Mouse (Mus musculus): ENCODE measurements around the gene Vsig10. TPM values are rescaled to one million over a fixed set of nuclear protein-coding genes. Genes with fewer than 3 reads are reported as not detected.

Gene Vsig10
- polyA plus RNA-seq, 1 experiment, result 67.6 TPM

GRCm38 (mm10) chr5:117380199-117380598 is 61.3 kb downstream of the Vsig10 start:
- TF ChIP-seq POLR2A (IDR thresholded peaks at IDR 0.05; ENCODE audit: low read depth, low read length) (no peak), CTCF (IDR thresholded peaks at IDR 0.05; ENCODE audit: extremely low read depth, insufficient read length, insufficient replicate concordance, low read depth, low read length) (no peak)
- Histone ChIP-seq H3K36me3 (ENCODE audit: control insufficient read depth, insufficient read depth, low read length) (peaks cover 63% of the 10 kb centered on the region), H3K4me1 (ENCODE audit: control insufficient read depth, insufficient read depth, insufficient read length, low read length) (no peaks in the 10 kb centered on the region), H3K27ac (ENCODE audit: insufficient read depth, low read depth, low read length) (no peak overlapping the region), H3K4me3 (ENCODE audit: low read depth, low read length) (no peak overlapping the region), H3K27me3 (ENCODE audit: control insufficient read depth, insufficient read depth, low read length) (no peaks in the 10 kb centered on the region)
- 56% methylated on average over 4 of the region's 4 CpGs for WGBS

GRCm38 (mm10) chr5:117381785-117382184 is 62.9 kb downstream of the Vsig10 start:
- H3K36me3 ChIP-seq (ENCODE audit: control insufficient read depth, insufficient read depth, low read length), result peaks cover 47% of the 10 kb centered on the region
- H3K27ac ChIP-seq (ENCODE audit: insufficient read depth, low read depth, low read length), result no peak overlapping the region
- no peaks in the 10 kb centered on the region for H3K27me3 ChIP-seq (ENCODE audit: control insufficient read depth, insufficient read depth, low read length)
- TF ChIP-seq POLR2A (IDR thresholded peaks at IDR 0.05; ENCODE audit: low read depth, low read length) (no peak), CTCF (IDR thresholded peaks at IDR 0.05; ENCODE audit: extremely low read depth, insufficient read length, insufficient replicate concordance, low read depth, low read length) (no peak)
- no peak overlapping the region for H3K4me3 ChIP-seq (ENCODE audit: low read depth, low read length)
- H3K4me1 ChIP-seq (ENCODE audit: control insufficient read depth, insufficient read depth, insufficient read length, low read length), result no peaks in the 10 kb centered on the region
- 82% methylated on average over 7 of the region's 7 CpGs for WGBS

GRCm38 (mm10) chr5:117383198-117383597 is 64.3 kb downstream of the Vsig10 start:
- peaks cover 44% of the 10 kb centered on the region for H3K36me3 ChIP-seq (ENCODE audit: control insufficient read depth, insufficient read depth, low read length)
- 78% methylated on average over 12 of the region's 12 CpGs for WGBS
- no peak overlapping the region for H3K27ac ChIP-seq (ENCODE audit: insufficient read depth, low read depth, low read length)
- H3K27me3 ChIP-seq (ENCODE audit: control insufficient read depth, insufficient read depth, low read length), result no peaks in the 10 kb centered on the region
- no peak for TF ChIP-seq CTCF (IDR thresholded peaks at IDR 0.05; ENCODE audit: extremely low read depth, insufficient read length, insufficient replicate concordance, low read depth, low read length)
- TF ChIP-seq POLR2A (IDR thresholded peaks at IDR 0.05; ENCODE audit: low read depth, low read length), result no peak
- no peaks in the 10 kb centered on the region for H3K4me1 ChIP-seq (ENCODE audit: control insufficient read depth, insufficient read depth, insufficient read length, low read length)
- no peak overlapping the region for H3K4me3 ChIP-seq (ENCODE audit: low read depth, low read length)

- peaks cover 5% of the 10 kb centered on the region; the same call in 1 of the 2 replicates for H3K36me3 ChIP-seq (ENCODE audit: control insufficient read depth, insufficient read depth, low read length)
- peak overlapping the region; percentile 84 for H3K4me3 ChIP-seq (ENCODE audit: low read depth, low read length)
- H3K4me1 ChIP-seq (ENCODE audit: control insufficient read depth, insufficient read depth, insufficient read length, low read length), result peaks cover 3% of the 10 kb centered on the region
- 2% methylated on average over 16 of the region's 16 CpGs for WGBS
- TF ChIP-seq CTCF (IDR thresholded peaks at IDR 0.05; ENCODE audit: extremely low read depth, insufficient read length, insufficient replicate concordance, low read depth, low read length) (peak; percentile 48; the same call in 1 of the 2 replicates), POLR2A (IDR thresholded peaks at IDR 0.05; ENCODE audit: low read depth, low read length) (no peak)
- no peaks in the 10 kb centered on the region for H3K27me3 ChIP-seq (ENCODE audit: control insufficient read depth, insufficient read depth, low read length)
- H3K27ac ChIP-seq (ENCODE audit: insufficient read depth, low read depth, low read length), result no peak overlapping the region
Measured at GRCm38 (mm10) chr5:117388296-117388751, 69.4 kb downstream of the Vsig10 start.

GRCm38 (mm10) chr5:117388877-117389276 is 70.0 kb downstream of the Vsig10 start, which contains the start of gene Rfc5:
TSS of gene Rfc5 (minus strand) at chr5:117389047.
- TF ChIP-seq POLR2A (IDR thresholded peaks at IDR 0.05; ENCODE audit: low read depth, low read length) (peak; percentile 57; the same call in 1 of the 2 replicates), CTCF (IDR thresholded peaks at IDR 0.05; ENCODE audit: extremely low read depth, insufficient read length, insufficient replicate concordance, low read depth, low read length) (no peak)
- no peaks in the 10 kb centered on the region for H3K27me3 ChIP-seq (ENCODE audit: control insufficient read depth, insufficient read depth, low read length)
- peaks cover 5% of the 10 kb centered on the region; the same call in 1 of the 2 replicates for H3K36me3 ChIP-seq (ENCODE audit: control insufficient read depth, insufficient read depth, low read length)
- peak within 1 kb of the TSS; percentile 84 for H3K4me3 ChIP-seq (ENCODE audit: low read depth, low read length)
- peaks cover 3% of the 10 kb centered on the region for H3K4me1 ChIP-seq (ENCODE audit: control insufficient read depth, insufficient read depth, insufficient read length, low read length)
- WGBS, result under 1% methylated on average over 44 of the region's 44 CpGs
- H3K27ac ChIP-seq (ENCODE audit: insufficient read depth, low read depth, low read length), result no peak within 1 kb of the TSS

- TF ChIP-seq POLR2A (IDR thresholded peaks at IDR 0.05; ENCODE audit: low read depth, low read length) (no peak), CTCF (IDR thresholded peaks at IDR 0.05; ENCODE audit: extremely low read depth, insufficient read length, insufficient replicate concordance, low read depth, low read length) (no peak)
- H3K4me3 ChIP-seq (ENCODE audit: low read depth, low read length), result no peak overlapping the region
- H3K36me3 ChIP-seq (ENCODE audit: control insufficient read depth, insufficient read depth, low read length), result no peaks in the 10 kb centered on the region
- no peaks in the 10 kb centered on the region for H3K27me3 ChIP-seq (ENCODE audit: control insufficient read depth, insufficient read depth, low read length)
- no peak overlapping the region for H3K27ac ChIP-seq (ENCODE audit: insufficient read depth, low read depth, low read length)
- peaks cover 3% of the 10 kb centered on the region for H3K4me1 ChIP-seq (ENCODE audit: control insufficient read depth, insufficient read depth, insufficient read length, low read length)
- 100% methylated on average over 1 of the region's 1 CpGs for WGBS
Measured at GRCm38 (mm10) chr5:117390895-117391294, 72.0 kb downstream of the Vsig10 start.

- Histone ChIP-seq H3K4me1 (ENCODE audit: control insufficient read depth, insufficient read depth, insufficient read length, low read length) (no peaks in the 10 kb centered on the region), H3K4me3 (ENCODE audit: low read depth, low read length) (no peak overlapping the region), H3K36me3 (ENCODE audit: control insufficient read depth, insufficient read depth, low read length) (no peaks in the 10 kb centered on the region), H3K27ac (ENCODE audit: insufficient read depth, low read depth, low read length) (no peak overlapping the region), H3K27me3 (ENCODE audit: control insufficient read depth, insufficient read depth, low read length) (no peaks in the 10 kb centered on the region)
- WGBS, result 86% methylated on average over 5 of the region's 5 CpGs
- TF ChIP-seq POLR2A (IDR thresholded peaks at IDR 0.05; ENCODE audit: low read depth, low read length) (no peak), CTCF (IDR thresholded peaks at IDR 0.05; ENCODE audit: extremely low read depth, insufficient read length, insufficient replicate concordance, low read depth, low read length) (no peak)
Measured at GRCm38 (mm10) chr5:117395834-117396233, 77.0 kb downstream of the Vsig10 start.

Data from small intestine, adult 2 months (tissue).